Mouse (Mus musculus) embryonic facial prominence, embryonic 15.5 days (tissue): Measurements from ENCODE around the gene Lrtm1. TPM values are rescaled to one million over a fixed set of nuclear protein-coding genes. Genes with fewer than 3 reads are reported as not detected.

ENCODE experiments used
- ATAC-seq: fragments of 200-750 bp; cut with Nextera tagmentation; 2 replicates; pipeline ENCODE4 v1.8.0; 2017; ENCODE audit warnings: low read depth, moderate TSS enrichment; ENCODE audit not compliant: insufficient number of reproducible peaks, low FRiP score, low TSS enrichment
- H3K27ac ChIP-seq: fragments of 300-500 bp; sonication (generic); replicated peaks from 2 replicates; pipeline ENCODE4 v1.5.1; 2015; ENCODE audit warnings: mild to moderate bottlenecking, inconsistent platforms
- H3K27me3 ChIP-seq: fragments of 300-500 bp; sonication (generic); 2 replicates; pipeline ENCODE4 v1.6.1; 2015; ENCODE audit warnings: inconsistent platforms
- H3K36me3 ChIP-seq: fragments of 300-500 bp; sonication (generic); 2 replicates; pipeline ENCODE4 v1.6.1; 2015; ENCODE audit warnings: mild to moderate bottlenecking, inconsistent platforms
- H3K4me1 ChIP-seq: fragments of 300-500 bp; sonication (generic); 2 replicates; pipeline ENCODE4 v1.6.1; 2015; ENCODE audit warnings: inconsistent platforms
- H3K4me2 ChIP-seq: fragments of 300-500 bp; sonication (generic); replicated peaks from 2 replicates; pipeline ENCODE4 v1.6.1; 2015; ENCODE audit warnings: mild to moderate bottlenecking, inconsistent platforms
- H3K4me3 ChIP-seq: fragments of 300-500 bp; sonication (generic); replicated peaks from 2 replicates; pipeline ENCODE4 v1.5.1; 2015; ENCODE audit warnings: mild to moderate bottlenecking, inconsistent platforms
- H3K9ac ChIP-seq: fragments of 300-500 bp; sonication (generic); 2 replicates; pipeline ENCODE4 v1.6.1; 2015; ENCODE audit warnings: inconsistent platforms
- H3K9me3 ChIP-seq: fragments of 300-500 bp; sonication (generic); replicated peaks from 2 replicates; pipeline ENCODE4 v1.6.1; 2016; ENCODE audit warnings: inconsistent platforms
- WGBS: fragments of 180-500 bp; shearing (Covaris S2); methylation state at CpG from one replicate; pipeline ENCODE4 v1.1.7; 2015; 5-methylcytosine and 5-hydroxymethylcytosine counted together
- polyA plus RNA-seq: library from polyadenylated mRNA; unstranded; fragments of >200 nt; fragmentation: Nextera tagmentation; extraction: Ambion mirVana; gene quantifications from 2 replicates; pipeline ENCODE4 v1.2.1, GENCODE M21; 2015

Lrtm1 gene
- polyA plus RNA-seq, 1 experiment from 2014 or later, result 0.61 TPM

- Histone ChIP-seq H3K4me1 (peaks cover 24% of the 10 kb centered on the region), H3K36me3 (no peaks in the 10 kb centered on the region), H3K9ac (no peak overlapping the region), H3K27me3 (no peaks in the 10 kb centered on the region), H3K27ac (peak overlapping the region; percentile 34), H3K4me2 (no peak overlapping the region), H3K9me3 (no peaks in the 10 kb centered on the region), H3K4me3 (no peak overlapping the region)
- WGBS, result 44% methylated on average over 5 of the region's 5 CpGs
- no peak for ATAC-seq
Measured at GRCm38 (mm10) chr14:29015896-29016295, 2.1 kb upstream of the Lrtm1 start.

GRCm38 (mm10) chr14:29018316-29019000 is 450 bp downstream of the Lrtm1 start:
- H3K4me2 ChIP-seq, result no peak overlapping the region
- H3K36me3 ChIP-seq, result no peaks in the 10 kb centered on the region
- ATAC-seq, result no peak
- H3K9me3 ChIP-seq, result no peaks in the 10 kb centered on the region
- H3K9ac ChIP-seq, result no peak overlapping the region
- peaks cover 24% of the 10 kb centered on the region for H3K4me1 ChIP-seq
- H3K27me3 ChIP-seq, result no peaks in the 10 kb centered on the region
- H3K4me3 ChIP-seq, result no peak overlapping the region
- no peak overlapping the region for H3K27ac ChIP-seq
- WGBS, result 44% methylated on average over 7 of the region's 7 CpGs

GRCm38 (mm10) chr14:29021295-29021694 is 3.3 kb downstream of the Lrtm1 start:
- Histone ChIP-seq H3K27me3 (no peaks in the 10 kb centered on the region), H3K27ac (no peak overlapping the region), H3K36me3 (no peaks in the 10 kb centered on the region), H3K4me3 (no peak overlapping the region), H3K4me1 (peaks cover 17% of the 10 kb centered on the region; the same call in 1 of the 2 replicates), H3K9ac (no peak overlapping the region), H3K9me3 (no peaks in the 10 kb centered on the region), H3K4me2 (no peak overlapping the region)
- ATAC-seq, result no peak
- WGBS, result 78% methylated on average over 4 of the region's 4 CpGs

- no peak for ATAC-seq
- Histone ChIP-seq H3K36me3 (no peaks in the 10 kb centered on the region), H3K4me1 (peaks cover 5% of the 10 kb centered on the region), H3K27me3 (no peaks in the 10 kb centered on the region), H3K27ac (no peak overlapping the region), H3K9ac (no peak overlapping the region), H3K4me2 (no peak overlapping the region), H3K9me3 (no peaks in the 10 kb centered on the region), H3K4me3 (no peak overlapping the region)
- 83% methylated on average over 4 of the region's 4 CpGs for WGBS
Measured at GRCm38 (mm10) chr14:29023246-29023645, 5.2 kb downstream of the Lrtm1 start.

GRCm38 (mm10) chr14:29025335-29025734 is 7.3 kb downstream of the Lrtm1 start:
- no peak for ATAC-seq
- H3K27me3 ChIP-seq, result no peaks in the 10 kb centered on the region
- no peak overlapping the region for H3K4me2 ChIP-seq
- 82% methylated on average over 6 of the region's 6 CpGs for WGBS
- H3K9ac ChIP-seq, result no peak overlapping the region
- H3K36me3 ChIP-seq, result no peaks in the 10 kb centered on the region
- no peaks in the 10 kb centered on the region for H3K9me3 ChIP-seq
- H3K4me1 ChIP-seq, result peaks cover 23% of the 10 kb centered on the region
- no peak overlapping the region for H3K27ac ChIP-seq
- H3K4me3 ChIP-seq, result no peak overlapping the region

GRCm38 (mm10) chr14:29027276-29027675 is 9.3 kb downstream of the Lrtm1 start:
- Histone ChIP-seq H3K9me3 (no peaks in the 10 kb centered on the region), H3K27ac (peak overlapping the region; percentile 91), H3K36me3 (peaks cover 3% of the 10 kb centered on the region; the same call in 1 of the 2 replicates), H3K4me2 (no peak overlapping the region), H3K27me3 (no peaks in the 10 kb centered on the region), H3K4me3 (no peak overlapping the region), H3K9ac (no peak overlapping the region), H3K4me1 (peaks cover 31% of the 10 kb centered on the region)
- WGBS, result 90% methylated on average over 5 of the region's 5 CpGs
- ATAC-seq, result no peak

- Histone ChIP-seq H3K27me3 (no peaks in the 10 kb centered on the region), H3K36me3 (peaks cover 3% of the 10 kb centered on the region; the same call in 1 of the 2 replicates), H3K9me3 (no peaks in the 10 kb centered on the region), H3K4me3 (no peak overlapping the region), H3K4me2 (peak overlapping the region; percentile 34), H3K4me1 (peaks cover 31% of the 10 kb centered on the region), H3K9ac (no peak overlapping the region), H3K27ac (peak overlapping the region; percentile 91)
- WGBS, result 26% methylated on average over 6 of the region's 6 CpGs
- ATAC-seq, result peak; percentile 72
Measured at GRCm38 (mm10) chr14:29028391-29029106, 10.5 kb downstream of the Lrtm1 start.

GRCm38 (mm10) chr14:29029107-29029469 is 11.1 kb downstream of the Lrtm1 start:
- WGBS, result 24% methylated on average over 2 of the region's 2 CpGs
- no peak overlapping the region for H3K9ac ChIP-seq
- no peaks in the 10 kb centered on the region for H3K9me3 ChIP-seq
- peaks cover 31% of the 10 kb centered on the region for H3K4me1 ChIP-seq
- no peaks in the 10 kb centered on the region for H3K27me3 ChIP-seq
- peaks cover 3% of the 10 kb centered on the region; the same call in 1 of the 2 replicates for H3K36me3 ChIP-seq
- peak; percentile 80 for ATAC-seq
- H3K4me2 ChIP-seq, result no peak overlapping the region
- H3K4me3 ChIP-seq, result no peak overlapping the region
- H3K27ac ChIP-seq, result peak overlapping the region; percentile 91

- Histone ChIP-seq H3K27ac (peak overlapping the region; percentile 91), H3K4me3 (no peak overlapping the region), H3K4me1 (peaks cover 31% of the 10 kb centered on the region), H3K9me3 (no peaks in the 10 kb centered on the region), H3K4me2 (no peak overlapping the region), H3K9ac (no peak overlapping the region), H3K27me3 (no peaks in the 10 kb centered on the region), H3K36me3 (peaks cover 3% of the 10 kb centered on the region; the same call in 1 of the 2 replicates)
- ATAC-seq, result no peak
- WGBS, result 31% methylated on average over 11 of the region's 11 CpGs
Measured at GRCm38 (mm10) chr14:29029896-29030420, 11.9 kb downstream of the Lrtm1 start.

GRCm38 (mm10) chr14:29030519-29030918 is 12.5 kb downstream of the Lrtm1 start:
- peaks cover 31% of the 10 kb centered on the region for H3K4me1 ChIP-seq
- H3K36me3 ChIP-seq, result peaks cover 3% of the 10 kb centered on the region; the same call in 1 of the 2 replicates
- H3K9ac ChIP-seq, result no peak overlapping the region
- H3K4me3 ChIP-seq, result no peak overlapping the region
- no peak overlapping the region for H3K4me2 ChIP-seq
- no peaks in the 10 kb centered on the region for H3K27me3 ChIP-seq
- H3K27ac ChIP-seq, result peak overlapping the region; percentile 91
- no peak for ATAC-seq
- H3K9me3 ChIP-seq, result no peaks in the 10 kb centered on the region
- 25% methylated on average over 9 of the region's 9 CpGs for WGBS

GRCm38 (mm10) chr14:29031858-29032395 is 13.9 kb downstream of the Lrtm1 start:
- Histone ChIP-seq H3K9me3 (no peaks in the 10 kb centered on the region), H3K27ac (no peak overlapping the region), H3K36me3 (peaks cover 3% of the 10 kb centered on the region; the same call in 1 of the 2 replicates), H3K4me3 (no peak overlapping the region), H3K4me1 (peaks cover 31% of the 10 kb centered on the region), H3K9ac (no peak overlapping the region), H3K4me2 (no peak overlapping the region), H3K27me3 (no peaks in the 10 kb centered on the region)
- 66% methylated on average over 1 of the region's 1 CpGs for WGBS
- no peak for ATAC-seq
